Mouse (Mus musculus): ENCODE measurements around the gene Gm20532.

Gene Gm20532

GRCm38 (mm10) chr2:26596898-26597297 is 10.5 kb downstream of the Gm20532 start:
- DNase-seq (ENCODE audit: low spot score in 2 of 2): no peak

- DNase-seq (ENCODE audit: low spot score in 2 of 2): no peak
These were observed 11.4 kb downstream of the Gm20532 start for GRCm38 (mm10) chr2:26597810-26598209.

GRCm38 (mm10) chr2:26598462-26598861 is 12.0 kb downstream of the Gm20532 start:
- DNase-seq (ENCODE audit: low spot score in 2 of 2): no peak

GRCm38 (mm10) chr2:26599965-26600364 is 13.5 kb downstream of the Gm20532 start:
- DNase-seq (ENCODE audit: low spot score in 2 of 2): no peak

GRCm38 (mm10) chr2:26600664-26601063 is 14.2 kb downstream of the Gm20532 start:
- no peak for DNase-seq (ENCODE audit: low spot score in 2 of 2)

GRCm38 (mm10) chr2:26601595-26601994 is 15.2 kb downstream of the Gm20532 start:
- no peak for DNase-seq (ENCODE audit: low spot score in 2 of 2)

- no peak for DNase-seq (ENCODE audit: low spot score in 2 of 2)
These were observed 16.2 kb downstream of the Gm20532 start for GRCm38 (mm10) chr2:26602631-26603030.

- no peak for DNase-seq (ENCODE audit: low spot score in 2 of 2)
These were observed 16.7 kb downstream of the Gm20532 start for GRCm38 (mm10) chr2:26603159-26603558.

GRCm38 (mm10) chr2:26603720-26604671 is 17.6 kb downstream of the Gm20532 start, which contains the start of gene Agpat2:
Gene Agpat2, minus strand, starts transcription at chr2:26604417.
- peak in 1 of 2 experiments; percentile 49 for DNase-seq (ENCODE audit: low spot score in 2 of 2)

GRCm38 (mm10) chr2:26605331-26605730 is 18.9 kb downstream of the Gm20532 start:
- DNase-seq (ENCODE audit: low spot score in 2 of 2): no peak

GRCm38 (mm10) chr2:26606579-26606978 is 20.1 kb downstream of the Gm20532 start:
- DNase-seq (ENCODE audit: low spot score in 2 of 2): no peak

- no peak for DNase-seq (ENCODE audit: low spot score in 2 of 2)
These were observed 20.8 kb downstream of the Gm20532 start for GRCm38 (mm10) chr2:26607056-26607910.

- no peak for DNase-seq (ENCODE audit: low spot score in 2 of 2)
These were observed 22.3 kb downstream of the Gm20532 start for GRCm38 (mm10) chr2:26608781-26609180.

GRCm38 (mm10) chr2:26609261-26609661 is 22.8 kb downstream of the Gm20532 start:
- DNase-seq (ENCODE audit: low spot score in 2 of 2): no peak

- DNase-seq (ENCODE audit: low spot score in 2 of 2): no peak
These were observed 24.1 kb downstream of the Gm20532 start for GRCm38 (mm10) chr2:26610526-26610925.

GRCm38 (mm10) chr2:26611054-26611453 is 24.6 kb downstream of the Gm20532 start:
- no peak for DNase-seq (ENCODE audit: low spot score in 2 of 2)

GRCm38 (mm10) chr2:26611896-26612295 is 25.5 kb downstream of the Gm20532 start:
- no peak for DNase-seq (ENCODE audit: low spot score in 2 of 2)

GRCm38 (mm10) chr2:26614903-26615302 is 28.5 kb downstream of the Gm20532 start:
- no peak for DNase-seq (ENCODE audit: low spot score in 2 of 2)

GRCm38 (mm10) chr2:26615459-26616124 is 29.2 kb downstream of the Gm20532 start:
- no peak for DNase-seq (ENCODE audit: low spot score in 2 of 2)

- no peak for DNase-seq (ENCODE audit: low spot score in 2 of 2)
These were observed 30.9 kb downstream of the Gm20532 start for GRCm38 (mm10) chr2:26617331-26617730.

GRCm38 (mm10) chr2:26617928-26618327 is 31.5 kb downstream of the Gm20532 start:
- no peak for DNase-seq (ENCODE audit: low spot score in 2 of 2)

GRCm38 (mm10) chr2:26621246-26621645 is 34.8 kb downstream of the Gm20532 start:
- no peak for DNase-seq (ENCODE audit: low spot score in 2 of 2)

All from cerebellum, postnatal 4 days (tissue).